Mouse (Mus musculus): ENCODE data around the gene Olfr243. TPM values are rescaled to one million over a fixed set of nuclear protein-coding genes. Genes with fewer than 3 reads are reported as not detected.
"Not testable (repeated sequence)": the region's sequence is repeated elsewhere in the genome, so short reads cannot be mapped to it uniquely, and the experiment has no call there.

Olfr243 gene
- not detected for total RNA-seq (2021)
- long read RNA-seq, experiment 1: 0 reads
- long read RNA-seq, experiment 2: 0 reads

GRCm38 (mm10) chr7:103714371-103714770 lies at the start of gene Olfr243:
Gene Olfr243 (plus strand): TSS chr7:103714671.
- DNase-seq (ENCODE audit: low spot score in 2 of 2): no peak

GRCm38 (mm10) chr7:103671091-103671490 lies 43.4 kb upstream of the Olfr243 start, which contains the start of gene Olfr624:
Gene Olfr624 (minus strand): TSS chr7:103671191.
- intact Hi-C loops (cut with DNase I): no loop called here
- no peak for DNase-seq (ENCODE audit: low spot score in 2 of 2)

More at GRCm38 (mm10) chr7:103714371-103714770, at the start of gene Olfr243:
- intact Hi-C loops (cut with DNase I): no loop called here

DNA sequence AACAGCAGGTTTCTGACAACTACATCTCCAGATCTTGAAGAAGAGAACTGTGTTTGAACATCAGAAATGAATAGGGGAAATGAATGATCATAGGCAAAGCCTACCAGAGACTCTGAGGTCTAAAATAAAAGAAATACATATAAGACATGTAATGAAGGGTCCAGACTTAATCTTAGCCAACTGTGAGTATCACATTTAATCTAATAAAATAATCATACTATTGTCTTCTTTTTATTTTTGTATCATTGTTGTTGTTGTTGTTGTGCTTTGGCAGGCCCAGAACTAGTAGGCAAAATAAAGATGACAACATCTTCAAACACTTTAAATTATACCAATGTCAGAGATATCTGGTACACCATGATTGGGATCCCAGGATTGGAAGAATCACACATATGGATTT lies 32.1 kb upstream of the Olfr243 start, which contains the start of gene Olfr625-ps1:
Gene Olfr625-ps1, plus strand, starts transcription at position 301 of the 400 bp plus-strand sequence.
- intact Hi-C loops (cut with DNase I): no loop called here
- DNase-seq (ENCODE audit: low spot score in 2 of 2): no peak

GRCm38 (mm10) chr7:103699469-103699868 lies 15.0 kb upstream of the Olfr243 start:
- no peak for DNase-seq (ENCODE audit: low spot score in 2 of 2)
- intact Hi-C loops (cut with DNase I): no loop called here

- DNase-seq (ENCODE audit: low spot score in 2 of 2): no peak
- intact Hi-C loops (cut with DNase I): no loop called here
Measured at GRCm38 (mm10) chr7:103712024-103712423, 2.4 kb upstream of the Olfr243 start.

DNA sequence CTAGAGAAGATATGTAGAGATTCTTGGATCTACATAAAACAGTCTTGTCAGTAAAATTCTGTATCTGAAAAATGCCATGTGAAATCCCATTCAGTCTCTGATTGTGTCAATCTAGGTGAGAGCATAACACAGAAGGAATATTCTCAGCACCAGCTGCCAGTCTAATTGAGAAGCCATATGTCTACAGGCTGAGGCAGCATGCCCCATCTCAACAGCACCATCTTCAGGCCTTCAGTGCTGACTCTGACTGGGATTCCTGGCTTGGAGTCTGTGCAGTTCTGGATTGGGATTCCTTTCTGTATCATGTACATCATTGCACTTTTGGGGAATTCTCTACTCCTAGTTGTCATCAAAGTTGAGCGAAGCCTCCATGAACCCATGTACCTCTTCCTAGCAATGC lies 1.9 kb downstream of the Olfr243 start:
- intact Hi-C loops (cut with DNase I); DNase-seq (ENCODE audit: low spot score in 2 of 2): not testable (repeated sequence)

DNA sequence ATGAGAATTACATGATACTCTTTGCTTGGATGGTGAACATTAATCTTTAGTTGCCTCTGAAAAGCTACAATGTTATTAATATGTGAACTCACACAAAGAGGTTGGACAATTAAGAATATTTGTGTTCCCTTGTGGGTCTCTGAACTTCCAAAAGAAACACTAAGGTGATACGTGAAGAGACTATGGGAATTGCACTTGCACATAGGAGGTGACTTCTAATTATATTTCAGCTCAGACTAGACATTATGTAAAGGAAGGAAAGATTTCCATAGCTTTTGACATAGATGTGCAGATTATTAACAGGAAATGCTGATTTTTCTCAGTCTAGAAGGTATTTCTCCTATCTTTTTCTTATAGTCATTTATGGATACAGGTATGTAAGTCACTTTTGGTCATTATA lies 15.6 kb downstream of the Olfr243 start, which contains the start of gene Olfr628:
Gene Olfr628, plus strand, starts transcription at position 301 of the 400 bp plus-strand sequence.
- intact Hi-C loops (cut with DNase I): no loop called here
- no peak for DNase-seq (ENCODE audit: low spot score in 2 of 2)

GRCm38 (mm10) chr7:103744843-103745242 lies 30.4 kb downstream of the Olfr243 start, which contains the start of gene Olfr629:
Gene Olfr629 (minus strand): TSS chr7:103744943.
- DNase-seq (ENCODE audit: low spot score in 2 of 2): no peak
- intact Hi-C loops (cut with DNase I): no loop called here

DNA sequence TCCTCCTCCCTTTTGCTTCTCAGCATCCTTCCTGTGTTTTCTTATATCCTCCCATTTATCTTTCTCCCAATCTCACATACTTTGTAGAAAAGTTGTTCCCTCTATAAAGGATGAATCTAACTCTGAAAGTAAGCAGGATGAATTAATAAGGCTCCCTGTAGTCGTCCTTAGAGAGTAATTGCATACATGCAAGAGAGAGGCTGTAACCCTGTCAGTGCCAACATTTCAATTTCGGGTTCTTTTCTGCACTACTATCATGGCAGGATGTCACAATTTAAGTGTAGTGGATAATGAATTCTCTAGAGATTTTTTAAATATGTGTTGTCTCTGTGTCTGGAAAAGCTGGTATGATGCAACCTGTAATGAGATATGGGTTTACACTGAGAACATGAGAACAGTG lies 42.8 kb downstream of the Olfr243 start, which contains the start of gene Olfr630:
Gene Olfr630, minus strand, starts transcription at position 101 of the 400 bp plus-strand sequence.
- intact Hi-C loops (cut with DNase I): no loop called here
- DNase-seq (ENCODE audit: low spot score in 2 of 2): no peak

GRCm38 (mm10) chr7:103762212-103762611 lies 47.7 kb downstream of the Olfr243 start:
- DNase-seq (ENCODE audit: low spot score in 2 of 2): not testable (repeated sequence)

DNA sequence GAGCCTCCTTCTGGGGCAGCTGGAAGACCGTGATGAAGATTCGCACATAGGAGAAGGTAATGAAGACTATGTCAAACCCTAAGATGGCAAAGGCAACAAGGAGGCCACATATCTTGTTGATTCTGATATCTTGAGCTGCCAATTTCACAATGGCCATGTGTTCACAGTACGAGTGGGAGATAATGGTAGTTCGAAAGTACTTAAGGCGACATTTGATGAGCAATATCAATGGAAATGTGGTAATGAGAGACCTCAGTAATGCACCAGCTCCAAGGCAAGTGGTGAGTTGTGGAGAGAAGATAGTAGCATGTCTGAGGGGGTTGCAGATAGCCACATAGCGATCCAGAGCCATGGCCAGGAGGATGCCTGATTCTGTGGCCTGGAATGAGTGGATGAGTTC lies 53.2 kb downstream of the Olfr243 start:
- intact Hi-C loops (cut with DNase I); DNase-seq (ENCODE audit: low spot score in 2 of 2): not testable (repeated sequence)

More at GRCm38 (mm10) chr7:103762212-103762611, 47.7 kb downstream of the Olfr243 start:
- intact Hi-C loops (cut with DNase I): not testable (repeated sequence)

Other genes with a start within 250 kb of the Olfr243 start
- gene Olfr608, start 244.8 kb upstream of the Olfr243 start, total RNA-seq (2021): not detected
- not detected for gene Olfr609, start 216.6 kb upstream of the Olfr243 start, total RNA-seq (2021)
- not detected for gene Olfr610, start 202.5 kb upstream of the Olfr243 start, total RNA-seq (2021)
- not detected for gene Olfr611, start 193.8 kb upstream of the Olfr243 start, total RNA-seq (2021)
- not detected for gene Olfr612, start 172.0 kb upstream of the Olfr243 start, total RNA-seq (2021)
- not detected for gene Olfr613, start 166.6 kb upstream of the Olfr243 start, total RNA-seq (2021)
- gene Olfr615, start 158.6 kb upstream of the Olfr243 start, total RNA-seq (2021): not detected
- not detected for gene Olfr616, start 145.5 kb upstream of the Olfr243 start, total RNA-seq (2021)
- not detected for gene Olfr617, start 141.6 kb upstream of the Olfr243 start, total RNA-seq (2021)
- gene Olfr618, start 124.6 kb upstream of the Olfr243 start, total RNA-seq (2021): not detected
- gene Olfr619, start 114.1 kb upstream of the Olfr243 start, total RNA-seq (2021): not detected
- not detected for gene Olfr620, start 102.1 kb upstream of the Olfr243 start, total RNA-seq (2021)
- not detected for gene Olfr622, start 72.0 kb upstream of the Olfr243 start, total RNA-seq (2021)
- not detected for gene Olfr623, start 51.0 kb upstream of the Olfr243 start, total RNA-seq (2021)
- under 1 TPM in 1 of 2 experiments, not detected in 1; 0.06 TPM for gene Olfr624, start 43.5 kb upstream of the Olfr243 start, total RNA-seq (2021)
- not detected for gene Olfr625-ps1, start 32.0 kb upstream of the Olfr243 start, total RNA-seq (2021)
- gene Olfr628, start 15.7 kb downstream of the Olfr243 start, total RNA-seq (2021): not detected
- gene Olfr629, start 30.3 kb downstream of the Olfr243 start, total RNA-seq (2021): not detected
- gene Olfr630, start 42.7 kb downstream of the Olfr243 start, total RNA-seq (2021): not detected
- not detected for gene Olfr69, start 56.9 kb downstream of the Olfr243 start, total RNA-seq (2021)
- gene Olfr68, start 65.0 kb downstream of the Olfr243 start, total RNA-seq (2021): not detected
- gene Olfr67, start 77.2 kb downstream of the Olfr243 start, total RNA-seq (2021): not detected
- 100 to 1,000 TPM; 116 to 138 TPM for gene Hbb-bt, start 99.3 kb downstream of the Olfr243 start, total RNA-seq (2021)
- gene Hbb-bs, start 113.4 kb downstream of the Olfr243 start, total RNA-seq (2021): 100 to 1,000 TPM; 912 to 967 TPM
- gene Hbb-bh2, start 125.8 kb downstream of the Olfr243 start, total RNA-seq (2021): not detected
- not detected for gene Hbb-bh1, start 128.5 kb downstream of the Olfr243 start, total RNA-seq (2021)
- not detected for gene Hbb-y, start 138.5 kb downstream of the Olfr243 start, total RNA-seq (2021)
- not detected for gene Olfr66, start 171.6 kb downstream of the Olfr243 start, total RNA-seq (2021)
- gene Olfr64, start 179.8 kb downstream of the Olfr243 start, total RNA-seq (2021): not detected
- gene Olfr65, start 188.8 kb downstream of the Olfr243 start, total RNA-seq (2021): not detected
- gene Olfr631, start 214.2 kb downstream of the Olfr243 start, total RNA-seq (2021): not detected
- not detected for gene Olfr632, start 219.7 kb downstream of the Olfr243 start, total RNA-seq (2021)
- not detected for gene Olfr633, start 229.8 kb downstream of the Olfr243 start, total RNA-seq (2021)

Measured in left cerebral cortex, postnatal 14 days (tissue).